Mouse (Mus musculus) forebrain, postnatal 0 days (tissue): ENCODE results near the gene Pisd. TPM values are rescaled to one million over a fixed set of nuclear protein-coding genes. Genes with fewer than 3 reads are reported as not detected.
"Not testable (repeated sequence)": the region's sequence is repeated elsewhere in the genome, so short reads cannot be mapped to it uniquely, and the experiment has no call there.

Source experiments
- ATAC-seq: fragments of 200-750 bp; cut with Nextera tagmentation; 2 replicates; pipeline ENCODE4 v1.8.0; 2017; ENCODE audit warnings: mild to moderate bottlenecking, moderate library complexity
- DNase-seq: peaks from one replicate; pipeline ENCODE4 v3.0.0-alpha.2; 2015
- H3K27ac ChIP-seq: fragments of 300-500 bp; sonication (generic); 2 replicates; pipeline ENCODE4 v1.5.1; 2014; ENCODE audit warnings: low read depth, mild to moderate bottlenecking, antibody characterized with exemption, low read length, moderate library complexity, mixed read lengths
- H3K27me3 ChIP-seq: fragments of 300-500 bp; sonication (generic); 2 replicates; pipeline ENCODE4 v1.6.1; 2014; ENCODE audit warnings: mild to moderate bottlenecking, low read length, mixed read lengths; ENCODE audit not compliant: insufficient read depth
- H3K36me3 ChIP-seq: fragments of 300-500 bp; sonication (generic); 2 replicates; pipeline ENCODE4 v1.6.1; 2014; ENCODE audit warnings: mild to moderate bottlenecking, moderate library complexity; ENCODE audit not compliant: insufficient read depth
- H3K4me1 ChIP-seq: fragments of 300-500 bp; sonication (generic); 2 replicates; pipeline ENCODE4 v1.6.1; 2014; ENCODE audit warnings: antibody characterized with exemption; ENCODE audit not compliant: insufficient read depth
- H3K4me2 ChIP-seq: fragments of 300-500 bp; sonication (generic); 2 replicates; pipeline ENCODE4 v1.6.1; 2014; ENCODE audit warnings: low read depth, mild to moderate bottlenecking, moderate library complexity
- H3K4me3 ChIP-seq: fragments of 300-500 bp; sonication (generic); 2 replicates; pipeline ENCODE4 v1.5.1; 2014; ENCODE audit warnings: low read depth, low read length, mixed read lengths
- H3K9ac ChIP-seq: fragments of 300-500 bp; sonication (generic); 2 replicates; pipeline ENCODE4 v1.6.1; 2014; ENCODE audit warnings: mild to moderate bottlenecking
- H3K9me3 ChIP-seq: fragments of 300-500 bp; sonication (generic); 2 replicates; pipeline ENCODE4 v1.6.1; 2016; ENCODE audit warnings: low read length
- CTCF ChIP-seq: sonication (generic); IDR thresholded peaks from 2 replicates; pipeline ENCODE4 v1.5.1; 2016; ENCODE audit warnings: antibody characterized with exemption, control low read depth, low read depth
- WGBS: fragments of 180-500 bp; shearing (Covaris S2); extraction: QIAGEN DNeasy Blood & Tissue Kit; methylation state at CpG from one replicate; pipeline ENCODE4 v1.1.7; 2014; 5-methylcytosine and 5-hydroxymethylcytosine counted together
- polyA plus RNA-seq: library from polyadenylated mRNA; unstranded; fragments of >200 nt; fragmentation: Nextera tagmentation; extraction: Ambion mirVana; gene quantifications from 2 replicates; pipeline ENCODE4 v1.2.1, GENCODE M21; 2015
- total RNA-seq: library from RNA; depleted of rRNA; stranded (reverse); fragments of >200 nt; gene quantifications from 2 replicates; pipeline ENCODE4 v1.2.3, GENCODE M21; 2014

The Pisd gene
- total and polyA plus RNA-seq, 2 experiments from 2014 or later = 96.4 to 99.1 TPM

DNA sequence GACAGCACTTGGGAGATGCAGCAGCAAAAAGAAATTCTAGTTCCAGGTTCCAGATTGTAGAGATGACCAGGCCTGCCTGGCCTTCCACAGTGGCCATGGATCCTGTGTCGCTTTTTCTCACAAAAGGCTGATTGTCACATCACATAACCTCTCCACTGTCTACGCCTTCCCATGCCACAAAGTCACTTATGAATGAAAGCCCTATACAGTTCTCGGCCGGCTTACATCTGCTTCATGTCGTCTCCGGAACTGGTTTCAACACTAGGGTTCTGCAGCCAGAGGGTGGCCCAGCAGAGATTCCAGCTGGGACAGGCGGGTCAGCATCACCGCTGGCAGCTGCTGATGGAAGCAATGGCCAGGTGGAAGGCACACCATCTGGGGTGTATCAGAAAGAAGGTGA lies 56.6 kb downstream of the Pisd start:
- H3K4me2 ChIP-seq = no peak overlapping the region
- H3K4me1 ChIP-seq = no peaks in the 10 kb centered on the region
- H3K27me3 ChIP-seq = no peaks in the 10 kb centered on the region
- no peak overlapping the region for H3K4me3 ChIP-seq
- 0 out of 2 replicates have a peak, but pooled peaks cover 2% of the 10 kb centered on the region for H3K9me3 ChIP-seq
- peaks cover 4% of the 10 kb centered on the region; the same call in 1 of the 2 replicates for H3K36me3 ChIP-seq
- no peak overlapping the region for H3K9ac ChIP-seq
- DNase-seq = no peak
- H3K27ac ChIP-seq = no peak overlapping the region
- TF ChIP-seq CTCF = no peak
- no peak for ATAC-seq
- 95% methylated on average over 8 of the region's 8 CpGs for WGBS

GRCm38 (mm10) chr5:32728300-32728699 lies 57.1 kb downstream of the Pisd start:
- no peak overlapping the region for H3K27ac ChIP-seq
- H3K4me1 ChIP-seq = no peaks in the 10 kb centered on the region
- H3K9me3 ChIP-seq = no peaks in the 10 kb centered on the region
- H3K9ac ChIP-seq = no peak overlapping the region
- no peak overlapping the region for H3K4me3 ChIP-seq
- 92% methylated on average over 7 of the region's 7 CpGs for WGBS
- no peak for DNase-seq
- no peak overlapping the region for H3K4me2 ChIP-seq
- no peak for ATAC-seq
- no peak for TF ChIP-seq CTCF
- no peaks in the 10 kb centered on the region for H3K27me3 ChIP-seq
- H3K36me3 ChIP-seq = no peaks in the 10 kb centered on the region

DNA sequence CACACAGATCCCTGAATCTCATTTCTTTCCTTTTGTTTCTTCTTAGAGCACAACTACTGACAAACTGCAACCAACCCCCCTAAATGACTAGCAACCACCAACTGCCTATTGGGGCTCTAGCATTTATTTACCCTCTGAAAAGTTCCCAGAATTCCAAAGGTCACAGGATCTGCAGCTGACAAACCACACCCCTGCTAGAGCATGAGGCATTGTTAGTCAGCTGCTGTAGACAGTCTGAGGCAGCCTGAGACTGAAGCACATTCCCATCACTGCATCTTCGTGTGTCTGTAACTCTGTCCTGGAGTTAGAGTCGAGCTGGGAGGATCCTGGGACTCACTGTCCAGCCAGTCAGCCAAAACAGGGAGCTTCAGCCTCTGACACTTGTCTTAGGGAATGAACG lies 60.0 kb downstream of the Pisd start:
- H3K4me2 ChIP-seq, H3K4me1 ChIP-seq, H3K9me3 ChIP-seq, DNase-seq, H3K4me3 ChIP-seq, H3K27ac ChIP-seq, H3K27me3 ChIP-seq, H3K36me3 ChIP-seq, H3K9ac ChIP-seq, ATAC-seq: not testable (repeated sequence)
- WGBS = 79% methylated on average over 3 of the region's 3 CpGs

GRCm38 (mm10) chr5:32723981-32724380 lies 61.5 kb downstream of the Pisd start:
- no peak for TF ChIP-seq CTCF
- H3K27ac ChIP-seq = no peak overlapping the region
- no peaks in the 10 kb centered on the region for H3K36me3 ChIP-seq
- no peak overlapping the region for H3K9ac ChIP-seq
- 88% methylated on average over 7 of the region's 7 CpGs for WGBS
- no peaks in the 10 kb centered on the region for H3K4me1 ChIP-seq
- no peak for ATAC-seq
- no peak overlapping the region for H3K4me2 ChIP-seq
- no peaks in the 10 kb centered on the region for H3K9me3 ChIP-seq
- H3K27me3 ChIP-seq = no peaks in the 10 kb centered on the region
- no peak overlapping the region for H3K4me3 ChIP-seq
- DNase-seq = no peak

DNA sequence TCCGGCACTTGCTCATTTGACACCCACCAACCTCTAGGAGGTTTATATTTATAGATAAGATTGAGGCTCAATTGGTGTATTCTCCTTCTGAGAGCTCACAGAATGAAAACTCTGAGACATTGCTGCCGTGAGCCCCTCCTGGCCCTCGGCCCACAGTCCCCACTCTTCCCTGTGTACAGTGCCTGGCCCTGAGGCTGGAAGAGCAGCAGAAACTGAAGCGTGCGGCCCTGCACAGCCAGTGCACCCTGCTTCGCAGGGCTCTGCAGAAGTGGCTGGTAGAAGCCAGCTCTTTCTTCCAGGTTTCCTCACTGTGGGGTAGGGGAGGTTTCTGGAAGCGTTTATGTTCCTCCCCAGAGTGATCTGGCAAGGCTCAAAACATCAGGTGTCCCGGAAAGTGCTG lies 62.7 kb downstream of the Pisd start:
- not testable (repeated sequence) for H3K9ac ChIP-seq, ATAC-seq, H3K27me3 ChIP-seq, H3K9me3 ChIP-seq, H3K4me2 ChIP-seq, H3K4me1 ChIP-seq, H3K36me3 ChIP-seq, DNase-seq, H3K27ac ChIP-seq, H3K4me3 ChIP-seq
- 87% methylated on average over 8 of the region's 8 CpGs for WGBS

- no peak overlapping the region for H3K27ac ChIP-seq
- DNase-seq (no peak), ATAC-seq (no peak)
- H3K4me1 ChIP-seq = no peaks in the 10 kb centered on the region
- no peaks in the 10 kb centered on the region for H3K36me3 ChIP-seq
- H3K27me3 ChIP-seq = no peaks in the 10 kb centered on the region
- no peaks in the 10 kb centered on the region for H3K9me3 ChIP-seq
- no peak for TF ChIP-seq CTCF
- WGBS = 66% methylated on average over 7 of the region's 7 CpGs
- no peak overlapping the region for H3K4me3 ChIP-seq
- no peak overlapping the region for H3K4me2 ChIP-seq
- H3K9ac ChIP-seq = no peak overlapping the region
Measured at GRCm38 (mm10) chr5:32722263-32722662, 63.2 kb downstream of the Pisd start.

GRCm38 (mm10) chr5:32721316-32721715 lies 64.1 kb downstream of the Pisd start:
- Histone ChIP-seq H3K9ac (no peak overlapping the region), H3K36me3 (no peaks in the 10 kb centered on the region), H3K4me1 (no peaks in the 10 kb centered on the region), H3K4me3 (no peak overlapping the region), H3K27me3 (no peaks in the 10 kb centered on the region), H3K9me3 (no peaks in the 10 kb centered on the region), H3K27ac (no peak overlapping the region), H3K4me2 (no peak overlapping the region)
- 75% methylated on average over 3 of the region's 3 CpGs for WGBS
- no peak for TF ChIP-seq CTCF
- ATAC-seq (no peak), DNase-seq (no peak)

- Histone ChIP-seq H3K4me3 (no peak overlapping the region), H3K4me1 (no peaks in the 10 kb centered on the region), H3K9ac (no peak overlapping the region), H3K27me3 (no peaks in the 10 kb centered on the region), H3K9me3 (no peaks in the 10 kb centered on the region), H3K27ac (no peak overlapping the region), H3K36me3 (no peaks in the 10 kb centered on the region), H3K4me2 (no peak overlapping the region)
- WGBS = 83% methylated on average over 9 of the region's 9 CpGs
- TF ChIP-seq CTCF = no peak
- ATAC-seq (no peak), DNase-seq (no peak)
Measured at GRCm38 (mm10) chr5:32720416-32720815, 65.0 kb downstream of the Pisd start.
